Mouse (Mus musculus): ENCODE results near the gene Zfp583.

GRCm38 (mm10) chr7:6343501-6344071 lies 12.5 kb upstream of the Zfp583 start, which contains the start of gene Gm3854:
- TF ChIP-seq POLR2A (IDR thresholded peaks at IDR 0.05; ENCODE audit: low read depth, low read length): no peak
- no peak for TF ChIP-seq CTCF (IDR thresholded peaks at IDR 0.05; ENCODE audit: borderline replicate concordance, insufficient read depth, low read length)
